Mouse (Mus musculus) heart, postnatal 25 days (tissue): ENCODE measurements around the gene Smco1. TPM values are rescaled to one million over a fixed set of nuclear protein-coding genes. Genes with fewer than 3 reads are reported as not detected.
"Not testable (repeated sequence)": the region's sequence is repeated elsewhere in the genome, so short reads cannot be mapped to it uniquely, and the experiment has no call there.

Experiments
- DNase-seq: peaks from one replicate; pipeline ENCODE4 v3.0.0; 2022; ENCODE audit warnings: low spot score
- intact Hi-C: fragments of 180-260 bp; cut with DNase I; formaldehyde crosslinking; loops from one replicate; pipeline ENCODE4 v1.15.1; 2025
- microRNA-seq: library from miRNA; unstranded; fragments of <30 nt; microRNA quantifications from one replicate; pipeline ENCODE4 v1.2.0, GENCODE M21; 2022
- total RNA-seq, 2 experiments: library from RNA; stranded (reverse); gene quantifications; 2 replicates each; pipeline ENCODE4 v1.2.3; 2021

The Smco1 gene
- total RNA-seq, 2 experiments from 2014 or later = 25.6 to 30.3 TPM

- intact Hi-C loops = not testable (repeated sequence)
Observed at GRCm38 (mm10) chr16:32299617-32300016, 28.3 kb downstream of the Smco1 start.

GRCm38 (mm10) chr16:32303046-32303445, 31.8 kb downstream of the Smco1 start:
- no peak for DNase-seq
- intact Hi-C loops = no loop called here

More at GRCm38 (mm10) chr16:32299617-32300016, 28.3 kb downstream of the Smco1 start:
- DNase-seq = not testable (repeated sequence)

- intact Hi-C loops = no loop called here
- no peak for DNase-seq
Observed at GRCm38 (mm10) chr16:32303886-32304285, 32.6 kb downstream of the Smco1 start.

GRCm38 (mm10) chr16:32311970-32312369, 40.7 kb downstream of the Smco1 start:
- no peak for DNase-seq
- intact Hi-C loops = no loop called here

- DNase-seq = no peak
Observed at GRCm38 (mm10) chr16:32312386-32312785, 41.1 kb downstream of the Smco1 start.

GRCm38 (mm10) chr16:32312859-32313258, 41.6 kb downstream of the Smco1 start:
- intact Hi-C loops = no loop called here
- DNase-seq = no peak

More at GRCm38 (mm10) chr16:32312386-32312785, 41.1 kb downstream of the Smco1 start:
- intact Hi-C loops = no loop called here

- intact Hi-C loops = no loop called here
- DNase-seq = no peak
Observed at GRCm38 (mm10) chr16:32316601-32317000, 45.3 kb downstream of the Smco1 start.

GRCm38 (mm10) chr16:32323953-32324352, 52.7 kb downstream of the Smco1 start:
- DNase-seq = no peak
- intact Hi-C loops = no loop called here

Small RNAs within 50 kb of the gene (microRNA-seq; reads per million reads assigned to microRNA genes)
- not detected for gene Mir1946a

Other genes with a start within 250 kb of the Smco1 start
- gene Pak2, start 192.1 kb upstream of the Smco1 start, total RNA-seq = 10 to 100 TPM; 24.7 to 27.7 TPM
- 10 to 100 TPM; 19.2 to 21.9 TPM for gene Pigx, start 171.7 kb upstream of the Smco1 start, total RNA-seq
- gene Cep19, start 171.7 kb upstream of the Smco1 start, total RNA-seq = 10 to 100 TPM in 1 of 2 experiments, 1 to 10 TPM in 1; 8.9 to 10.9 TPM
- gene Nrros, start 105.9 kb upstream of the Smco1 start, total RNA-seq = 1 to 10 TPM; 5.3 to 5.6 TPM
- not detected for gene Bex6, start 91.6 kb upstream of the Smco1 start, total RNA-seq
- gene Fbxo45, start 24.3 kb upstream of the Smco1 start, total RNA-seq = 10 to 100 TPM; 12.8 to 13.1 TPM
- gene Wdr53, start 24.2 kb upstream of the Smco1 start, total RNA-seq = 1 to 10 TPM; 7.2 to 7.8 TPM
- 10 to 100 TPM; 13.2 to 15.0 TPM for gene Rnf168, start 6.0 kb downstream of the Smco1 start, total RNA-seq
- gene Ubxn7, start 60.8 kb downstream of the Smco1 start, total RNA-seq = 10 to 100 TPM; 22.9 to 24.0 TPM
- not detected for gene Tm4sf19, start 129.0 kb downstream of the Smco1 start, total RNA-seq
- gene Tctex1d2, start 148.2 kb downstream of the Smco1 start, total RNA-seq = 1 to 10 TPM; 7.4 to 8.0 TPM
- 100 to 1,000 TPM; 122 to 126 TPM for gene Pcyt1a, start 159.5 kb downstream of the Smco1 start, total RNA-seq
- under 1 TPM; 0.75 to 0.95 TPM for gene Slc51a, start 216.4 kb downstream of the Smco1 start, total RNA-seq
- not detected for gene Zdhhc19, start 224.8 kb downstream of the Smco1 start, total RNA-seq